Mouse (Mus musculus) bone marrow, adult 2 months (tissue): ENCODE data around the gene Cd22.

Experiments
- CTCF ChIP-seq: fragments of 200-500 bp; IDR thresholded peaks from 2 replicates; pipeline ENCODE4 v1.5.1; 2011; ENCODE audit warnings: low read length, control low read depth; ENCODE audit not compliant: control insufficient read depth, insufficient read depth
- POLR2A ChIP-seq: fragments of 200-500 bp; IDR thresholded peaks from 2 replicates; pipeline ENCODE4 v1.6.1; 2011; ENCODE audit warnings: low read depth, mild to moderate bottlenecking, control low read depth, low read length, borderline replicate concordance; ENCODE audit not compliant: control insufficient read depth

DNA sequence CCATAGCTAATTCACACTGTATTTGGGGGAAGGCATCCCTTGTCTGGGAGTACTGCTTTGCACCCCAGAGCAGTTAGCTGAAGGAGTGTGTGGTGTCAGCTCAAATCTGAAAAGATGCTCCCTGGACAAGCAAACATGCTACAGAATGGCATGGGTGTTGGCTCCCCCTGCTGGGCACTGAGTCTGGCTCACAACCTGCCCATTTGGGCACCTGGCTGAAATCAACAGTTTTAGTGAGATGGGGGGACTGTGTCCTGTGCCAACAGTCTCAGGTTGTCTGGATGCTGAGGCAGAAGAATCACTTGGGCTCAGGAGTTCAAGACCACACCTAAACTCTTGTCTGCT is 20.9 kb downstream of the Cd22 start:
- TF ChIP-seq CTCF (peak; percentile 98), POLR2A (no peak)
